Mouse (Mus musculus) spleen, adult 2 months (tissue): ENCODE measurements around the gene Cyp27b1. TPM values are rescaled to one million over a fixed set of nuclear protein-coding genes. Genes with fewer than 3 reads are reported as not detected.
"Not testable (repeated sequence)": the region's sequence is repeated elsewhere in the genome, so short reads cannot be mapped to it uniquely, and the experiment has no call there.

Source experiments
- DNase-seq, 2 experiments: peaks; one replicate each; pipeline versions ENCODE4 v3.0.0 to v3.0.0-alpha.2; 2012 to 2021; ENCODE audit warnings: low spot score in 2 of 2, low read depth in 1 of 2
- H3K27ac ChIP-seq: fragments of 200-500 bp; 2 replicates; pipeline ENCODE4 v1.5.1; 2012; ENCODE audit warnings: low read length, inconsistent platforms; ENCODE audit not compliant: insufficient read depth
- H3K27me3 ChIP-seq: fragments of 200-500 bp; 2 replicates; pipeline ENCODE4 v1.6.1; 2012; ENCODE audit warnings: mild to moderate bottlenecking, moderate library complexity, low read length, inconsistent platforms; ENCODE audit not compliant: control insufficient read depth, insufficient read depth
- H3K36me3 ChIP-seq: fragments of 200-500 bp; 2 replicates; pipeline ENCODE4 v1.6.1; 2012; ENCODE audit warnings: mild to moderate bottlenecking, low read length, inconsistent platforms; ENCODE audit not compliant: control insufficient read depth, insufficient read depth
- H3K4me1 ChIP-seq: fragments of 200-500 bp; 2 replicates; pipeline ENCODE4 v1.6.1; 2011; ENCODE audit warnings: inconsistent platforms; ENCODE audit not compliant: control insufficient read depth, insufficient read depth, insufficient read length
- H3K4me3 ChIP-seq: fragments of 200-500 bp; 2 replicates; pipeline ENCODE4 v1.5.1; 2011; ENCODE audit warnings: mild to moderate bottlenecking, inconsistent platforms; ENCODE audit not compliant: insufficient read depth, insufficient read length; ENCODE audit errors: extremely low read depth
- CTCF ChIP-seq: fragments of 200-500 bp; IDR thresholded peaks from 2 replicates; pipeline ENCODE4 v1.5.1; 2011; ENCODE audit warnings: mild to moderate bottlenecking, inconsistent platforms; ENCODE audit not compliant: insufficient read depth, insufficient read length, insufficient replicate concordance; ENCODE audit errors: extremely low read depth
- POLR2A ChIP-seq: fragments of 200-500 bp; IDR thresholded peaks from 2 replicates; pipeline ENCODE4 v1.6.1; 2011; ENCODE audit warnings: low read depth, low read length, inconsistent platforms
- WGBS: fragments of 180-500 bp; shearing (Covaris S2); methylation state at CpG from one replicate; pipeline ENCODE4 v1.1.7; 2018; 5-methylcytosine and 5-hydroxymethylcytosine counted together
- polyA plus RNA-seq: library from polyadenylated mRNA; depleted of rRNA; stranded (reverse); fragments of >200 nt; gene quantifications from 2 replicates; pipeline ENCODE4 v1.2.3, GENCODE M21; 2012

Gene Cyp27b1
- polyA plus RNA-seq, 1 experiment, result 0.26 TPM

GRCm38 (mm10) chr10:127058708-127059107 is 10.7 kb downstream of the Cyp27b1 start:
- Histone ChIP-seq H3K36me3 (no peaks in the 10 kb centered on the region), H3K4me3 (0 out of 2 replicates have a peak overlapping the region, but pooled peaks have one; percentile 14), H3K4me1 (peaks cover 13% of the 10 kb centered on the region; the same call in 1 of the 2 replicates), H3K27ac (no peak overlapping the region), H3K27me3 (peaks cover 7% of the 10 kb centered on the region)
- DNase-seq, result no peak
- 11% methylated on average over 8 of the region's 8 CpGs for WGBS
- no peak for TF ChIP-seq POLR2A

GRCm38 (mm10) chr10:127059174-127059967 is 11.3 kb downstream of the Cyp27b1 start:
- Histone ChIP-seq H3K27me3 (peaks cover 7% of the 10 kb centered on the region), H3K4me1 (peaks cover 15% of the 10 kb centered on the region; the same call in 1 of the 2 replicates), H3K4me3 (peak overlapping the region; percentile 55), H3K36me3 (no peaks in the 10 kb centered on the region), H3K27ac (no peak overlapping the region)
- under 1% methylated on average over 48 of the region's 92 CpGs for WGBS
- TF ChIP-seq POLR2A (no peak), CTCF (no peak)
- DNase-seq, result no peak

GRCm38 (mm10) chr10:127059968-127060916 is 12.2 kb downstream of the Cyp27b1 start, which contains the start of gene March9:
Gene March9, minus strand, starts transcription at chr10:127060184.
- no peaks in the 10 kb centered on the region for H3K36me3 ChIP-seq
- 3% methylated on average over 63 of the region's 72 CpGs for WGBS
- no peak for TF ChIP-seq POLR2A
- no peak for TF ChIP-seq CTCF
- peaks cover 15% of the 10 kb centered on the region; the same call in 1 of the 2 replicates for H3K4me1 ChIP-seq
- H3K27ac ChIP-seq, result no peak within 1 kb of the TSS
- peak within 1 kb of the TSS; percentile 55 for H3K4me3 ChIP-seq
- H3K27me3 ChIP-seq, result peaks cover 7% of the 10 kb centered on the region
- DNase-seq, result peak; percentile 36 to 79

- no peak for DNase-seq
- TF ChIP-seq POLR2A (no peak), CTCF (no peak)
- WGBS, result 73% methylated on average over 5 of the region's 5 CpGs
- Histone ChIP-seq H3K27ac (no peak overlapping the region), H3K4me3 (no peak overlapping the region), H3K4me1 (peaks cover 10% of the 10 kb centered on the region; the same call in 1 of the 2 replicates), H3K36me3 (peaks cover 5% of the 10 kb centered on the region), H3K27me3 (peaks cover 7% of the 10 kb centered on the region)
Measured at GRCm38 (mm10) chr10:127061085-127061484, 13.0 kb downstream of the Cyp27b1 start.

DNA sequence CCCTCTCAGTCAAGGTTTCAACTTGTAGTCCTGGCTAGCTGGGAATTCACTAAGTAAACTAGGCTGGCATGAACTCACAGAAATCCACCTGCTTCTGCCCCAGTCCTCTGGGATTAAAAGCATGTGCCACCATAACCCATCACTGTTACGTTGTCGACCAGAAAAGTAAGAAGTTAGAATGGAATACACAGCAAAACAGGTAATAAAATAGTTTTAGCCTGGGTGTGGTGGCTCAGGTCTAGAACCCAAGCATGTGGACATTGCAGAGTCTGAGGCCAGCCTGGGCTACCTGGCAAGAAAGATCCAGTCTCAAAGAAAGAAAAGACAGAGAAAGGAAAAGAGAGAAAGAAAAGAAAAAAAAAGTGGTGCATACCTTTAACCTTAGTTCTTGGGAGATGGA is 13.5 kb downstream of the Cyp27b1 start:
- WGBS, result 74% methylated on average over 2 of the region's 2 CpGs

DNA sequence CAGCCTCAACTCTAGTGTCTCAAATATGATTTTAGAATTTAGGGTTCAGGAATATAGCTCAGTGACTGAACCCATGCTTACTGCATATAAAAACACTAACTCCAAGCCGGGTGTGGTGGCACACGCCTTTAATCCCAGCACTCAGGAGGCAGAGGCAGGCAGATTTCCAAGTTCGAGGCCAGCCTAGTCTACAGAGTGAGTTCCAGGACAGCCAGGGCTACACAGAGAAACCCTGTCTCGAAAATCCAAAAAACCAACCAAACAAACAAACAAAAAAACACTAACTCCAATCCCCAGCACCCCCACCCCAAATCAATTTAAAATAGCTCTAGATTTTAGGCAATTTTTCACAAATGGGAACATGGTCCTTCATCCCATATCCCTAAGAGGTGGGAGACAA is 14.1 kb downstream of the Cyp27b1 start:
- not testable (repeated sequence) for H3K36me3 ChIP-seq, DNase-seq, H3K27me3 ChIP-seq, H3K27ac ChIP-seq, H3K4me3 ChIP-seq
- WGBS, result 88% methylated on average over 4 of the region's 4 CpGs
- peaks cover 10% of the 10 kb centered on the region; the same call in 1 of the 2 replicates for H3K4me1 ChIP-seq

More for the DNA sequence above, 13.5 kb downstream of the Cyp27b1 start:
- Histone ChIP-seq H3K27me3 (peaks cover 7% of the 10 kb centered on the region), H3K4me3 (no peak overlapping the region), H3K27ac (no peak overlapping the region), H3K36me3 (peaks cover 5% of the 10 kb centered on the region), H3K4me1 (peaks cover 10% of the 10 kb centered on the region; the same call in 1 of the 2 replicates)
- no peak for DNase-seq
- TF ChIP-seq CTCF (no peak), POLR2A (no peak)
